Mouse (Mus musculus): ENCODE results near the gene Faap100.
"Not testable (repeated sequence)": the region's sequence is repeated elsewhere in the genome, so short reads cannot be mapped to it uniquely, and the experiment has no call there.

Faap100 gene

GRCm38 (mm10) chr11:120351250-120352092, 27.1 kb downstream of the Faap100 start:
- DNase-seq (ENCODE audit: low read depth) = no peak

DNA sequence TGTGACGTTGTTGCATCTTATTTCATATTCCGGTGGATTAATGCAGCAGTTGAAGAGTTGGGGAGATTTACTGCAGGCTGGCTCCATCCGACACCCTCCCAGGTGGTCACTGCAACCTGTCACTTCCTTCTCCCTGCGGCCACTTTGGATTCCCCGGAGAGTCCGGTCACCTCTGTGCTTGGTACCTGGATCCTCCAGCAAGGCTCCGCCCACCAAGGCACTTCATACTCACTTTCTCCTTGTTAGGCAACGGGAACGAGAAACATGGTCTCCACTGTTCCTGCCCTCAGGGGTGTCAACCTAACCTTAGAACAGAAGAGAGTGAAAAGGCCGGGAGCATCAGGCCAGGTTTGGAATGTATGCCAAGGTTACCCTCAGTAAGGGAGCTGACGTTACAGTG, 27.9 kb downstream of the Faap100 start:
- no peak for DNase-seq (ENCODE audit: low read depth)

GRCm38 (mm10) chr11:120349986-120350702, 28.4 kb downstream of the Faap100 start:
- peak; percentile 81 for DNase-seq (ENCODE audit: low read depth)

DNA sequence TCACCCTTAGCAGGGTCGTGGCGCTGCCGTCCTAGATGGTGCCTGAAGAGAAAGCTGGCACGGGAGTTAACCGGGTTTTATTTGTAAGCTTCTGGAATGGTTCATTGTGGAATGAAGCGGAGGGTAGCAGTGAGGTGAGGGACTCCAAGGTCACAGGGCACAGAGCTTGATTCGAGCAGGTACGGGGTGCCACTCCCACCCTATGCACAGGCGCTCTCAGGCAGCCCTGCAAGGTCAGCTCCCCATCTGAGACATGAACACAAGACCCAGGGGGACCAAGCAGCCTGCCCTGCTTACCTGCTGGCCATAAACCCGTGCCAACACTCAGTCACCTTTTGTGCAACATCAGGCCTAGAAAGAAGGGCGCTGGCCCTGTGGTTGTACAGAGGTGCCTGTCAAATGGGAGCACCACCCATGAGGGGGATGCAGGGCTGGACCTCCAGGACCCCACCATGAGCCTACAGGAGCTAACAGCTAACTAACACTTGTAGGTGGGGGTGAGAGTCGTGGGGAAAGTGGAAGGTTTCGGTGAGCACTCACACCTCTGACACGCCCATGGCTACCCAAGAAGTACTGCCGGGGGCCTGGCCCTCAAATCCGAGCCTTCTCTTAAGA, 29.1 kb downstream of the Faap100 start:
- no peak for DNase-seq (ENCODE audit: low read depth)

GRCm38 (mm10) chr11:120348684-120349370, 29.7 kb downstream of the Faap100 start:
- DNase-seq (ENCODE audit: low read depth) = no peak

GRCm38 (mm10) chr11:120347791-120348683, 30.5 kb downstream of the Faap100 start, which contains the start of gene Actg1:
Gene Actg1, minus strand, starts transcription at chr11:120348542.
- no peak for DNase-seq (ENCODE audit: low read depth)

DNA sequence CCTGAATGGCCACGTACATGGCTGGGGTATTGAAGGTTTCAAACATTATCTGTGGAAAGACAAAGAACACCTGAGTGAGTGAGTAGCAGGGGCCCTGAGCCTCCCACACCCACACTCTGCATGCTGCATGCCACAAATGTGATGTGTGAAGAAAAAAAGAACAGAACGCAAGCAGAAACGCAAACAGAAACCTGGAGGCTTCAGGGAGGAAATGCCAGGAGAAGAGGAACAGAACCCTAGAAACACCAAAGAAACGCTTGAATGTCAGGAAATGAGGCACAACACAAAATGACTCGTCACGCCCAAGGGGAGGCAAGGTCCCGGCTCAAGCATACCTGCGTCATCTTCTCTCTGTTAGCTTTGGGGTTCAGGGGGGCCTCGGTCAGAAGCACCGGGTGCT, 31.3 kb downstream of the Faap100 start:
- DNase-seq (ENCODE audit: low read depth) = no peak

GRCm38 (mm10) chr11:120346383-120347034, 32.1 kb downstream of the Faap100 start:
- DNase-seq (ENCODE audit: low read depth) = not testable (repeated sequence)

DNA sequence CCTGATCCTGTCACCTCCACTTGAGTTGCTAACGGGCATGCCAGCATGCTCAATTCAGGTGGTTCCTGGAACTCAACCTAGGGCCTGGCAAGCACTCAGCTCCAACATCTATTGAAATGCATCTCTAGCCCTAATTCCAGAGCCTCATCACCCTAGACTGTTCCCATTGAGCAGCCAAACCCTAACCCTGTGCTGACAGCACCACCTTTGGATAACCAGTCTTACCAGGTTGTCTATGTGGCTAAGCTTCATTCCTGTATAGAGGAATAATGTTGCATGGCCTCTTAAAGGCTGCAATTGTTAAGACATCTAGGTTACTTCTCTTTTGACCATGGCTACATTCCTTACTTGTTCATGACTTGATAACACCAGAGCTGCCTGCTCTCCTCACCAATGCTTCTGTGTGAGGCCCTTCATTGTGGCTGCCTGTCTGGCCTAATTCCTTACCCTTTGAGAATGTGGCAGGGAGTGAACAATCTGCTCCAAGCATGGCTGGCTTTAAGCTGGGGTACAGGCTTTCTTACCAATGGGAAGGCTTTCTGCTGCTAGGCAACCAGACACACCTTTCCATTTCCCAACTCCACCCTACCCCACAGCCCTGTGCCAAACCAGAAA, 33.4 kb downstream of the Faap100 start:
- DNase-seq (ENCODE audit: low read depth) = no peak

GRCm38 (mm10) chr11:120344310-120344920, 34.1 kb downstream of the Faap100 start:
- DNase-seq (ENCODE audit: low read depth) = no peak

- no peak for DNase-seq (ENCODE audit: low read depth)
These were observed 34.9 kb downstream of the Faap100 start for GRCm38 (mm10) chr11:120343519-120344309.

GRCm38 (mm10) chr11:120342656-120343160, 35.9 kb downstream of the Faap100 start:
- DNase-seq (ENCODE audit: low read depth) = no peak

GRCm38 (mm10) chr11:120341661-120342060, 36.9 kb downstream of the Faap100 start:
- DNase-seq (ENCODE audit: low read depth) = no peak

GRCm38 (mm10) chr11:120339978-120340513, 38.5 kb downstream of the Faap100 start:
- no peak for DNase-seq (ENCODE audit: low read depth)

- no peak for DNase-seq (ENCODE audit: low read depth)
These were observed 39.8 kb downstream of the Faap100 start for GRCm38 (mm10) chr11:120338786-120339185.

DNA sequence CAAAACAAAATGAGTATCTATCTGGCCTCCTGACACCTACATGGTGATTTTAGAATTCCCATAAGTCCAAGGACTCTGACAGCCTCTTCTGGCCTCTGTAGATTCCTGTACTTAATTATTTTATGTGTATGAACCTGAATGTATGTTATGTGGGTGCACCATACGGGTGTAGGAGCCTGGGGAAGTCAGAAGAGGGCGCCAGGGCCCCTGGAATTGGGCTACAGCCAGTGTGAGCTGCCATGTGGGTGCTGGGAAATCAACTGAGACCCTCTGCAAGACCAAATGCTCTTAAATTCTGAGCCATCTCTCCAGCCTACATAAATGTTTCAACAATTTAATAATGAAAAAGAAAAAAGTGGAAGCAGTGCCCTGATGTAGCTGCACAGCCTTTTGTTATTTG, 41.1 kb downstream of the Faap100 start:
- DNase-seq (ENCODE audit: low read depth) = no peak

- DNase-seq (ENCODE audit: low read depth) = no peak
These were observed 43.0 kb downstream of the Faap100 start for GRCm38 (mm10) chr11:120335431-120336021.

DNA sequence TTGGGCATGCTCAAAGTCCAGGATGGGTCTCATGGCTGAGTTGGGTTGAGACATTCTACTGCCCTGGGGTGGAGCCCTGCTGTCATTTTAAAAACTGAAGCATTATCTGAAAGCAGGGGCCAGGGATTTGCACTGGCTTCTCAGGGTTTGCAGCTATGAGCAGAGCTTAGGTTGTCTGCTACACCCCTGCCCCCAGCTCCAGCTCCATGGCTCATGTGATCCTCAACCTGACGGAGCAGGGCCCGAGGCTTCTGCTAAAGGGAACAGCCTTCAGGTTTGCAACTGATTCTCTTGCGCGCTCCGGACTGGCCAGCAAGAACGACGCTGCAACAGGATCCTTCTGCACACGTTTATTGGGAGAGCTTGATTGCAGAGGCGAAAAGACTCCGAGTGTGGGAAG, 58.4 kb downstream of the Faap100 start:
- no peak for DNase-seq (ENCODE audit: low read depth)

Measured in fibroblast of lung, adult 2 months (primary cell).